Mouse (Mus musculus): ENCODE measurements around the gene L3mbtl1. TPM values are rescaled to one million over a fixed set of nuclear protein-coding genes. Genes with fewer than 3 reads are reported as not detected.

Gene L3mbtl1
- polyA plus RNA-seq, 1 experiment, result not detected

DNA sequence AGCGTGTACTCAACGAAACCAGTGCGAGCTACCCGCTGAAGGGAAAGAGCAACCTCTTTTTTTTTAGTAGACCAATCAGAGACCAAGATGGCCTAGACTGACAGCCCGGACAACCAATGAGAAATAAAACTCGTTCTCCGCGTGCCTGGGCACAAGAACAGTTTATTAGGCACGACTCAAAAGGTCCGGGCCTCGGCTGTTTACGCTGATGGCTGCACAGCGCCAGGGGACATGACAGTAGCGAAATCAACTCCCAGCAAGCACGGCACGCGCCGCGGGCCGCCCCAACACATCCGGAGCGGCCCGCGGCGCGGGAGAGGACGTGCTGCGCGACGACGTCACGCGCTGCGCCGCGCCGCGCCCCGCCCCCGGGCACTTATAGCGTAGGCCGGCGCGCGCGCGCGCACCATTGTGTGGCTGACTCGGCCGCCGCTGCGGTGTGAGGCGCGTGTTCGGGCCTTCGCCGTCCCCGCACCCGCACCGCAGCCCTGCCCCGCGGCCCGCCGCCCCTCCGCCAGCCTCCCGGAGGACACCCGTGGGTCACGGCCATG is 12.1 kb upstream of the L3mbtl1 start, which contains the start of gene Srsf6:
Gene Srsf6 (plus strand): TSS at position 406 of the 551 bp plus-strand sequence.
- Histone ChIP-seq H3K4me3 (ENCODE audit: insufficient read depth, low read depth, low read length) (peak within 1 kb of the TSS; percentile 99), H3K4me1 (ENCODE audit: control insufficient read depth, insufficient read depth, insufficient read length, low read length) (peaks cover 3% of the 10 kb centered on the region), H3K27ac (replicated peaks; ENCODE audit: low read depth, low read length) (peak within 1 kb of the TSS; percentile 92)

DNA sequence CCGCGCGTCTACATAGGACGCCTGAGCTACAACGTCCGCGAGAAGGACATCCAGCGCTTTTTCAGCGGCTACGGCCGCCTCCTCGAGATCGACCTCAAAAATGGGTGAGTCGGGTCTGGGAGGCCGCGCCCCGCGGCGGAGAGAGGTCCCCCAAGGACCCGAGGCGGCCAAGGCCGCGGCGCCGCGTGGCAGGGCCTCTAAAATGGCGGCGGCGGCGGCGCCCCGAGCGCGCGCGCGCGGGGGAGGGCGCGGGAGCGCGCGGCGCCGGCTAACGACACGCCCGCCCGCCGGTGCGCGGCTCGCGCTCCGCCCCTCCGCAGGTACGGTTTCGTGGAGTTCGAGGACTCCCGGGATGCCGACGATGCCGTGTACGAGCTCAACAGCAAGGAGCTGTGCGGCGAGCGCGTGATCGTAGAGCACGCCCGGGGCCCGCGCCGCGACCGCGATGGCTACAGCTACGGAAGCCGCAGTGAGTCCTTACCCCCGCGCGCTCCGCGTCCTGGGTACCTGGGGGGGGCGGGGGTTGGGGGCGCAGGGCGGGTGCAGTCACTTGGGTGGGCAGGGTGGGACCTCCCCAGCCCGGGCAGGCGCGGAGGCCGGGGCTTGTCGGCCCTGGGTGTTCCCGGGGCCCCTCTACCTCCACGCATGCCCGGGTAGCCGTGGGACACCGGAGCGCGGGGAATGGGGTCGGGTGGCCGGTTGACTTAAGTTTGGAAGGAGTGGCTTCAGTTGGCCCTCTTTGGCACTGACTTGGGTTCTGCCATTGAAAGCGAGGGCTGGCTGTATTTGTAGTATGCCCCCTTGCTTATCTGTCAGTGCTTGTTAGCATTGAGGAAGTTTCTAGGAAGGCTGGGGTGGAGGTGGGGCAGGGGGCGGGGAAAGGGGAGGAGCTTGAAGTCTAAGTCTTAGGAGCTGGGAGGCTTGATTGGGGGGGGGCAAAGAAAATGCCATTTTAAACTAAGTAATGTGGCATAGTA is 11.3 kb upstream of the L3mbtl1 start:
- H3K27ac ChIP-seq (replicated peaks; ENCODE audit: low read depth, low read length), result peak overlapping the region; percentile 92
- H3K4me3 ChIP-seq (ENCODE audit: insufficient read depth, low read depth, low read length), result peak overlapping the region; percentile 99

DNA sequence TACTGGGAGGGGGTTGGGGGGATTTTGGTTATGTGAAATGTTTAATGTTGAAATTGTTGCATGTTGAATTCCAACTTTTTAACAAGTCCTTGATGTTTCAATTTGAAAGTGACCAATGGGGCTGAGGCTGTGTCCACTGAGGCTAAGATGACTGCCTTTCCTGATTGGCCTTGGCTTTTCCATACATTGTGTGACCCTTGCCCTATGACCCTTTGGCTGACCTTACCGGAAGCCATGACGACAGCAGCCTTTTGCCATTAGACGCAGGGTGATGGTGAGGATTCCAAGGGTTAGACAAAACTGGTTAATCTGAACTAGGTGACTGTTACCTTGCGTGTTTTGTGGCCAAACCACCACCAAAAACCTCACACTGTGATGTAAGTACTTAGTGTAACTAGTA is 10.6 kb upstream of the L3mbtl1 start:
- peak overlapping the region; percentile 37 for H3K4me3 ChIP-seq (ENCODE audit: insufficient read depth, low read depth, low read length)

More for the DNA sequence above, 11.3 kb upstream of the L3mbtl1 start:
- peaks cover 3% of the 10 kb centered on the region for H3K4me1 ChIP-seq (ENCODE audit: control insufficient read depth, insufficient read depth, insufficient read length, low read length)

DNA sequence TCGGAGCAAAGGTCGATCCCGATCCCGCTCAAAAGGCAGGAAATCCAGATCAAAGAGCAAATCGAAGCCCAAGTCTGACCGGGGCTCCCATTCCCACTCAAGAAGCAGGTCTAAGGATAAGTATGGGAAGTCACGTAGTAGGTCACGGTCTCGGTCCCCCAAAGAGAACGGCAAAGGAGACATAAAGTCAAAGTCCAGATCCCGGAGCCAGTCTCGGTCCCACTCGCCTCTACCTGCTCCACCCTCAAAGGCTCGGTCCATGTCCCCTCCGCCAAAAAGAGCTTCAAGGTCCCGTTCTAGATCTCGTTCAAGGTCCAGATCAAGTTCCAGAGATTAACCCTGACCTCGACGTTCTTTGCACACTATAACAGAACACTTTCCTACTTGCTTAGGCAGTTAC is 8.9 kb upstream of the L3mbtl1 start:
- H3K27ac ChIP-seq (replicated peaks; ENCODE audit: low read depth, low read length), result no peak overlapping the region
- H3K4me3 ChIP-seq (ENCODE audit: insufficient read depth, low read depth, low read length), result no peak overlapping the region
- H3K4me1 ChIP-seq (ENCODE audit: control insufficient read depth, insufficient read depth, insufficient read length, low read length), result peaks cover 3% of the 10 kb centered on the region

More for the DNA sequence above, 10.6 kb upstream of the L3mbtl1 start:
- H3K27ac ChIP-seq (replicated peaks; ENCODE audit: low read depth, low read length), result no peak overlapping the region
- peaks cover 3% of the 10 kb centered on the region for H3K4me1 ChIP-seq (ENCODE audit: control insufficient read depth, insufficient read depth, insufficient read length, low read length)

- Histone ChIP-seq H3K27ac (replicated peaks; ENCODE audit: low read depth, low read length) (no peak overlapping the region), H3K4me3 (ENCODE audit: insufficient read depth, low read depth, low read length) (no peak overlapping the region), H3K4me1 (ENCODE audit: control insufficient read depth, insufficient read depth, insufficient read length, low read length) (peaks cover 3% of the 10 kb centered on the region)
These were observed 7.6 kb upstream of the L3mbtl1 start for GRCm38 (mm10) chr2:162935700-162936099.

- H3K27ac ChIP-seq (replicated peaks; ENCODE audit: low read depth, low read length), result no peak overlapping the region
- H3K4me1 ChIP-seq (ENCODE audit: control insufficient read depth, insufficient read depth, insufficient read length, low read length), result no peaks in the 10 kb centered on the region; the same call in 1 of the 2 replicates
These were observed 3.7 kb upstream of the L3mbtl1 start for GRCm38 (mm10) chr2:162939562-162939961.

DNA sequence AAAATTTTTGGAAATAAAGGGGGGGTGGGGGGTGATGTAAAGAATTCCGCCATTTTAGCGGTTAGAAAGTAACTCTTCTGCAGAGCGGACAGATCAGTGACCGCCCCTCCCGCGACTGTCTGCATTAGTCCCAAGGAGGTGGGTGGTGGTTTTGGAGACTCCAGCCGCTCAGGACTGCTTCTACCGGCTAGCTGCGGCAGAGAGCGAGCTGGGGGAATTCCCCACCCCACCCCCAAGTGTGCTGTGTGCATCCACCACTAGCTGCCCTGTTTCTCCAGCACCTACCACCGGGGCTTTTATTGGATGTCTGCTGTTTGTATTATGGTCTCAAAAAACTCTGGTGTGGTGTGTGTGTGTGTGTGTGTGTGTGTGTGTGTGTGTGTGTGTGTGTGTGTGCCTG is 659 bp downstream of the L3mbtl1 start:
- no peak overlapping the region for H3K4me3 ChIP-seq (ENCODE audit: insufficient read depth, low read depth, low read length)
- no peak overlapping the region for H3K27ac ChIP-seq (replicated peaks; ENCODE audit: low read depth, low read length)
- no peaks in the 10 kb centered on the region; the same call in 1 of the 2 replicates for H3K4me1 ChIP-seq (ENCODE audit: control insufficient read depth, insufficient read depth, insufficient read length, low read length)

More at GRCm38 (mm10) chr2:162939562-162939961, 3.7 kb upstream of the L3mbtl1 start:
- H3K4me3 ChIP-seq (ENCODE audit: insufficient read depth, low read depth, low read length), result no peak overlapping the region

- H3K4me1 ChIP-seq (ENCODE audit: control insufficient read depth, insufficient read depth, insufficient read length, low read length), result no peaks in the 10 kb centered on the region
- no peak overlapping the region for H3K27ac ChIP-seq (replicated peaks; ENCODE audit: low read depth, low read length)
- no peak overlapping the region for H3K4me3 ChIP-seq (ENCODE audit: insufficient read depth, low read depth, low read length)
These were observed 3.7 kb downstream of the L3mbtl1 start for GRCm38 (mm10) chr2:162946964-162947363.

DNA sequence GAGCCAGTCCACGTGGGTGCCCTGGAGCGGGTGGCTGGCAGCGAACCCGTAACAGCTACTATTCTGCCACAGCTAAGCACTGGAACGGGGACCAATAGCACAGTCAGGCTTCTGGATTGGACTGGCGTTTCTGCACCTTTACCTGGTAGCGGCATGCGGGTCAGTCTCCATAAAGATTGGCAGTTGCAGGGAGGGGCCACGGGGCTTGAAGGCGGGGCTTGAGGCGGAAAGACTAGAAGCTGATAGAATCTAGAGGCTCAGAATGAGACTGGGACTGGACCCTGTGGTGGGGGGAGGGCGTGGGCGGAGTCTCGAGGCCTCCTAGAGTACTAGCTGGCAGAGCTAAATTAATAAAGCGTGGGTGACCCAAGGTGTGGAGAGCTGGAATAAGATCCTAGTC is 4.5 kb downstream of the L3mbtl1 start:
- Histone ChIP-seq H3K27ac (replicated peaks; ENCODE audit: low read depth, low read length) (no peak overlapping the region), H3K4me3 (ENCODE audit: insufficient read depth, low read depth, low read length) (no peak overlapping the region), H3K4me1 (ENCODE audit: control insufficient read depth, insufficient read depth, insufficient read length, low read length) (no peaks in the 10 kb centered on the region)

- H3K4me3 ChIP-seq (ENCODE audit: insufficient read depth, low read depth, low read length), result no peak overlapping the region
- H3K4me1 ChIP-seq (ENCODE audit: control insufficient read depth, insufficient read depth, insufficient read length, low read length), result no peaks in the 10 kb centered on the region
- no peak overlapping the region for H3K27ac ChIP-seq (replicated peaks; ENCODE audit: low read depth, low read length)
These were observed 4.9 kb downstream of the L3mbtl1 start for GRCm38 (mm10) chr2:162948221-162948620.

GRCm38 (mm10) chr2:162950776-162951175 is 7.5 kb downstream of the L3mbtl1 start:
- Histone ChIP-seq H3K4me1 (ENCODE audit: control insufficient read depth, insufficient read depth, insufficient read length, low read length) (no peaks in the 10 kb centered on the region), H3K27ac (replicated peaks; ENCODE audit: low read depth, low read length) (no peak overlapping the region), H3K4me3 (ENCODE audit: insufficient read depth, low read depth, low read length) (no peak overlapping the region)

DNA sequence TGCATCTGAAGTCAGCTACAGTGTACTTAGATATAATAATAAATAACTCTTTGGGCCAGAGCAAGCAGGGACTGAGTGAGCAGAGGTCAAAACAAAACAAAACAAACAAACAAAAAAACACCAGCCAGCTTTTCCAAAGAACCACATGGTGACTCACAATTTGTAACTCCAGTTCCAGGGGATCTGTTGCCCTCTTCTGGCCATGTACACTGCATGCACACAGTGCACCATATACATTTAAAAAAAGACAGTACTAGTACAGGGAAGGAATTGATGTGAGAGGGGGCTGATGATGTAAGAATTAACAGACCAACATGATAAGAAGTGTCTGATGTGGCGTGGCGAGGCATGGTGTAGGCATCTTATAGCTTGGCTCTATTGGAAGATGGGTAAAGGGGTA is 13.6 kb downstream of the L3mbtl1 start:
- H3K4me3 ChIP-seq (ENCODE audit: insufficient read depth, low read depth, low read length), result no peak overlapping the region
- no peak overlapping the region for H3K27ac ChIP-seq (replicated peaks; ENCODE audit: low read depth, low read length)
- no peaks in the 10 kb centered on the region for H3K4me1 ChIP-seq (ENCODE audit: control insufficient read depth, insufficient read depth, insufficient read length, low read length)

GRCm38 (mm10) chr2:162961321-162961720 is 18.0 kb downstream of the L3mbtl1 start:
- Histone ChIP-seq H3K27ac (replicated peaks; ENCODE audit: low read depth, low read length) (no peak overlapping the region), H3K4me1 (ENCODE audit: control insufficient read depth, insufficient read depth, insufficient read length, low read length) (no peaks in the 10 kb centered on the region), H3K4me3 (ENCODE audit: insufficient read depth, low read depth, low read length) (no peak overlapping the region)

DNA sequence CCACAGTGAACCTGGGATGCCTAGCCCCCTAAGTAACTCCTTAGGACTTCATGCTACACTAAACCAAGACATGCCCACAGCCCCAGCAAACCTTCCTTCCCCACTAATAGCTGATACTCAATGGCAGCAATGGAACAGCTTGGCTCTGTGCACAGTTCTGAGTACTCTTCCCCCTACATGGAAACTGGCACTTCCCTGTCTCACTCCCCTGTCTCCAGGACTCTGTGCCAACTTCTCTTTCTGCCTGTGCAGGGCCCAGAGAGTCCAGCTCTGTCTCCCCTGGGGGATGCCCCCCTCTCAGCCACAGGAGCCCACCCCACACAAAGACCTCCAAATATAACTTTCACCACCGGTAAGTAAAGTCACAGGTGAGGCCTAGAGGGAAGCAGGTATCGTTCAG is 23.5 kb downstream of the L3mbtl1 start:
- H3K27ac ChIP-seq (replicated peaks; ENCODE audit: low read depth, low read length), result no peak overlapping the region
- H3K4me3 ChIP-seq (ENCODE audit: insufficient read depth, low read depth, low read length), result no peak overlapping the region
- H3K4me1 ChIP-seq (ENCODE audit: control insufficient read depth, insufficient read depth, insufficient read length, low read length), result no peaks in the 10 kb centered on the region

DNA sequence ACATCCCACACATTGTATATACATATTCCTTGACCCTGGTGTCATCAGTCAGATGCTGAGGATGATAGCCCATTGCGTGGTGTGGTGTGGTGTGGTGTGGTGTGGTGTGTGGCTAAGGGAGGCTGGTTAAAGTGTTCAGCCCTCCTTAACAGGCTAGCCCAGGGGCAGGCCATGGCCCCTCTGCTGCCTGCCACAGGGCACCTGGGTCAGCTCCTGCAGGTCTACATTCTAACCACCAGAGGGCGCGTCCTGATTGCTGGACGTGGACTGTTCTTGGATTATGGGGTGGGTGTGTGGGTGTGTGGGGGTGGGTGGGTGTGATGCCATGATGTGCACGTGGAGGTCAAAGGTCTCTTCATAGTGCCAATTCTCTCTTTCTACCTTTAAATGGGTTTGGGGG is 25.1 kb downstream of the L3mbtl1 start:
- peaks cover under 1% of the 10 kb centered on the region for H3K4me1 ChIP-seq (ENCODE audit: control insufficient read depth, insufficient read depth, insufficient read length, low read length)
- H3K4me3 ChIP-seq (ENCODE audit: insufficient read depth, low read depth, low read length), result no peak overlapping the region
- no peak overlapping the region for H3K27ac ChIP-seq (replicated peaks; ENCODE audit: low read depth, low read length)
